Mouse (Mus musculus) cerebellum, adult (tissue): ENCODE results near the gene Immp2l.

Source experiments
- ATAC-seq: cut with Nextera tagmentation; 2 replicates; pipeline ENCODE4 v1.9.2; 2017; ENCODE audit warnings: mild to moderate bottlenecking, moderate library complexity, mixed read lengths; ENCODE audit not compliant: insufficient number of reproducible peaks, low FRiP score, low TSS enrichment

The Immp2l gene

DNA sequence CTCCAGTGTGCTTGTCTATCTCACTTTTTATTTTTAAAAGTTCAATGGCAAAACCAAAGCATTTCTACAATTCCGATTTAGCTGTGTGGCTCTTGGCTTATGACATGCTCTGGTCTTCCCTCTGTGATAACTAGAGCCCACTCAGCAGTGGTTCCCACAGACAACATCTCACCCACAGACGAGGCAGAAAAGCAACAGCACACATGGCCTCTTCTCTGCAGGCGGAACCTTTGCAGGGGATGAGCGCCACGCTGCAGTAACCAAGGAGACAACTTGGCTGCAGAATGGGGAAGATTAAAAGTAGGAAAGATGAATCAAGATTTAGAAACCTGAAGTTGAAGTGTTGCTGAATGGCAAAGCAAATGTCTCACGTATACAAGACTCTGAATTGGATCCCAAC lies 597.5 kb downstream of the Immp2l start:
- ATAC-seq: no peak

DNA sequence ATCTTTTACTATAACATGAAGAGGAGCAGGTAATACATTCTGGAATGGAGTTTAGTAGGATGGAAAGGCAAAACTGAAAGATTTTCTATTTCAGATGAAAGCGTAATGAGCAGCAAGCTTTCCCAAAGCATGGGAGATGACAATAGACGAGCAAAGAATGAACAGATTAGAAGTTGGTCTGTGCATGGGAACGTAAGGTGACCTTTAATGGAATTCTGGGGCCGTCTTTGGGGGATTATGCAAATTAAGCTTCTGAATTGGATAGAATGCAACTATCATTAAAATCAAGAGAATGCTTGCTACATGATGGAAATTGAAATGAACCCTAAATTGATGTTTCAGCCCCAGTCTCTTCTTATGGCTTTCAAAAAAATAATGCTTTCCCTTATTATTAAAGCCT lies 619.4 kb downstream of the Immp2l start:
- no peak for ATAC-seq

DNA sequence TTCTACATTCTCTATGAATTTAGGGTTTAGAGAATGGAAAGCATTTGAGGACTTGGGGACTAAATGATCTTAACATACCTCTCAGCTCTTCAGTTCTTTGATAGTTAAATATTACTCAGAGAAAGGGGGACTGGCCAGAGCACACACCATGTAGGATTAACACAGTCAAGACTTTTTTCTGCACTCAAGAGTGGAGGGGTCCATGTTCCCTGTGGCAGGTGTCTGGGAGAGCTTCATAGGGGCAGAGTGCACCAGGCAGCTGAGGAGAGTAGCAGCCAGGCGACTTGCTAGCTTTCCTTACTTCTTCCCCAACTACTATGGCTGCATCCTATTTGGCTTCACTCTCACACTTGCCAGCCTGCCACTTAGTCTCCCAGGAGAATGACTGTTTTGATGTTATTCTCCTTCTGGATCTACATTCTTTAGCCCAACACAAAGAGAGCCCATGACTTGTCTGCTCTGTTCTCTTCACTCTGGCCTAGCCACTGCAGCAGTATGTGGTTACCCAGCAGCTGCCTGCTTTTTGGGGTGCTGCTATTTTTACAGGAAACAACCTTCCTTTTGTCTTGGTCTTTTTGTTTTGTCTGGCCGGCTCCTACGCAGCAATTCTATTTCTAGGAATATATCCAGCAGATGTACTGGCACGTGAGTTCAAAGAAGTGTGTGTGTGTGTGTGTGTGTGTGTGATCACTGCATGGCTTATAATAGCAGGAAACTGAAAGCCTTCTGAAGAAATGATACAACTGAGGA lies 621.1 kb downstream of the Immp2l start:
- ATAC-seq: no peak

DNA sequence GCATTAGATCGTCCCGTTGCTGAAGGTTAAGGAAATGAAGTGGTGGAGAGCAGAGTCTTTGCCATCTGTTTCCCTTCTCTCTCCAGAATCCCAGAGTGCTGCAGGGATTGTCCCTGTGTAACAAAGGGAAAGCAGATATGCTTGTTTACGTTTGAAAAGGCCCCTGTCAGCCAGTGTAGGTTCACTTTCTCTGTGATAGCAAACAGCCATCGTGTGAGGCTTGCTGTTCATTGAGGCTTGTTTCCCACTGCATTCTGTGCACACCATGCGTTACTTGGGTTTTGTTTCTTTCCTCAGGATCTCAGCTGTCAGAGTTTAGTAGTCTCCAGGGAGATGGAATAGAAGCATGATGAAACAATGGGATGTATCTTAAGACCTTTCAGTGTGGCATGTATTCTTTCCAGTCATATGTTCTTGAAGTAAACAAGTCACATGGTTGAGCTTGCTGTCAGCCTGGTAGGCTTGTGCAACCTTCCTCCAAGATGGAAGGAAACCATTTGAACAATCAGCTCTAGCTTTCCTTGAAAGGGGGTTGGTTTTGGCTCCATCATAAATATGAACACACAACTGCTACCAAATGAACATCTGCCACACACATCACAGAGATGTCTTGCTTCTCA lies 623.2 kb downstream of the Immp2l start:
- ATAC-seq: peak; percentile 62

DNA sequence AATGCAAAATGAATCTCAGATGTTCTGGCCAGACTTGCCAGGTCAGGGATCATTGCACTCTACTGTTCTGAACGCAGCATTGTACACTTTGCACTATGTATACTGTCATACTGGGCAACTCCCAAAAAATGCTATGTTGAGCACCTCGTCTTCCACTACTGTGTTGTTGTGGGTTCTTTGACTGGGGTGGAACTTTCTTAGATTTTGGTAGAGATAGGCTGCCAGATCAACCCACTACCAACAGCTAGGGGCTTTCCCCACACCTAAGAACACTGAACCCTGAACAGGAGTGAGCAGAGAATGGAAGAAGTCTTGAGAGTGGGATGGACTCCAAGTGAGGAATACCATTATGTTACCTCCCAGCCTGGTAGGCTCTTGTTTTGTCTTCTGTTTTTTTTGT lies 623.8 kb downstream of the Immp2l start:
- ATAC-seq: no peak

DNA sequence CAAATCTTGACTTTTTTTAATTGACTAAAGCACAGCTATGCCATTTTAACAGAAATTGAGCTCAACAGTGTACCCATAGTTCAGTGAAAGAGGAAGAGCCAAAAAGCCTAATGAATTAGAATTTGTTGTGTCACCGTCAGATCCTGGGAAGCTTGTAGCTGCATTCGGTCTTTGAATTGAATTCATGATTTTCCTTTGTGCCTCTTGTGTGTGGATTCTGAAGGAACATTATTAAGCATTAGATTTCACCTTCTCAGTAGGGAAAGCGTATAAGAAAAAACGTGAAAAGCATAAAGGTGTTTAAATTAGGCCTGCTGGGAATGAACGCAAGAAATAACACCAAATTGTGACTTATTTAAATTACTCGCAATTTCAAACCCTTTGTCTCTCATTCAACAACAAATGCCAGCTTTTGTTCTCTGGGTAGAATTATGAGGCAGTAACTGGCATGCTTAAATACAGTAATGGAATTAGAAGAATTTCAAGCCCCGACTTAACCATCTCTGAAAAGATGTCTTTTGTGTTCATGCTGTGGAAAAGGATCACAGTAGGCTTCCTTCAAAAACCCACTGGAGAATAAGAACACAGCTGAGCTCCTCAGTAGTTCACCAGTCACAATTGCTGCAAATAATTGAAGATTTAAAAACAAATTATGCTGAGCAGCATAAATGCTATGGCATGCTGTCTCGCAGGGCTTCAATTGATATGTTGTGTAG lies 626.1 kb downstream of the Immp2l start:
- no peak for ATAC-seq

DNA sequence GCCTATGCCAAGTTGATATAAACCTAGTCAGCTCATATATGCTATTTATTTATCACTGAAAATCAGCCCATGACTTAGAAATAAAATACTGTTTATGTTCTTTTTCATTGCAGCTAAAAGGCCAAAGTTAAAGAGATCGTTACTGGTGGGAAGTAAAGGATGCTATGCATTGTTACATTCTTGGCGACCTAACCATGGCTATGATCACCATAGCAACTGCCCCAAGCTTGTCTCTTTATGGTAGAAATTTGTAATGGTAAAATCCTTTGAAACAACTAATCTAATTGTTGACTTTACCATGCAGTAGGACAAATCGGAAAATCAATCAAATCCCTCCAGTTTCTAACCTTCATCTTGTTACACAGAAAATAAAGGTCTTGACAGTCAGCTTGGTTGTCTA lies 644.4 kb downstream of the Immp2l start:
- no peak for ATAC-seq

DNA sequence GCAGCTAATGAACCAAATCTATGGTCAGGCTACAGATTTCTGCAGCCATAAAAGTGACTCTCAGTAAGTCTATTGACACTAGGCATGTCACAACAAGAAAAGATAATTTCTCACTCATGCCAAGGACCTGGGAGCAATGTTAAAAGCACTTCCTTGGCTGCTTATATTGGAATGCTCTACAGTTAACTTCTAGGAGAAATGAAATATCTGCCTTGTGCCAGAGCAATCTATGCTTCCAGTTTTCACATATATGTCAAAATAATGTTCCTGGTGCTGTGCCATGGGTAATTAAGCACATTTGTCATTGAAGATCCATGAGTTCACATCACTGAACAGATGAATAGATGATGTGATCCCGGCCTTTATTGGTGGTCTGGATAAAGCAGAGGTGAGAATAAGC lies 645.6 kb downstream of the Immp2l start:
- ATAC-seq: no peak

DNA sequence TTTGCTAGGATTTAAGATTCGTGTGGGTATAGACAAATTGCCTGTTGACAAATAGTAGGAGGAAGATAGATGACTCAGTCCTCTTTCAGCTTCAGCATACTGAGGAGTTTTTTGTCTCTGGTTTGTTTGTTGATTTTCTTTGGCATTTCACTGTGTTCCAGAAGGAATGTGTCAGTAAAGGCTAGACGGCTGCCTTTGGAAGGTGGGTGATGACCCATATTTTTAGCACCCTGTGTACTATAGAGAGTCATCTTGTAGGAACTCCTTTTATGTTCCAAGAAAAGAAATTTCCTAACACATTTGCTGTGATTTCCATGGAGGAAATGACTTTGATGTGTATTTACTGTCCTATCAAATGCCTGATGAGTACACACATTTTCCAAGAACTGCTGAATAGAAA lies 651.0 kb downstream of the Immp2l start:
- ATAC-seq: no peak

DNA sequence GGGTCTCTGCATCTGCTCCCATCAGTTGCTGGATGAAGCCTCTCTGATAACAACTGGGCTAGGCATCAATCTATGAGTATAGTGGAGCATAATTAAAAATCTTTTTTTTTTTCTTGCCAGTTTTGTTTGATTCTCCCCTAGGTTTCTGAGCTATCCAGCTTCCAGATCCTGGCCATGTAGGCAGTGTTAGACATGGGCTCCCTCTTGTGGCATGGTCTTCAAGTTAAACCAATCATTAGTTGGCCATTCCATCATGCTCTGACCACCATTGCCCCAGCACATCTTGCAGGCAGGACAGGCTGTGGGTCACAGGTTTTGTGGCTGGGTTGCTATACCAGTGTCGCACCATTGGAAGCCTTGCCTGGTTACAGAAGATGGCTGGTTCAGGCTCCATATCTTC lies 656.3 kb downstream of the Immp2l start:
- no peak for ATAC-seq

DNA sequence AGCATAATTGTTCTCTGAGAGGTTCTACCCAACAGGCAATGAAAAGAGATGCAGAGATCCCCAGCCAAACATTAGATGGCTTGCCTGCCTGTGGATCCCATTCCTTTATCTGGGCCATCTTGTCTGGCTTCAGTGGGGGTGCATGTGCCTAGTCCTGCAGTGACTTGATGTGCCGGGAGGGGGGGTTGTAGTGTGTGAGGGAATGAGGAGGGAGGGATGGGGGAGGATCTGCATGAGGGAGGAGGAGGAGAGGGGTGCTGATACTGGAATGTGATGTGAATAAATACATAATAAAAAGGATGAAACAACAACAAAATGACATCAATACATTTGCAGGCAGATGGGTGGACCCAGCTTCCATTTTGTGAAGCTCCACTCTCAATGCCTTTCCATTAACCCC lies 658.3 kb downstream of the Immp2l start:
- ATAC-seq: no peak

DNA sequence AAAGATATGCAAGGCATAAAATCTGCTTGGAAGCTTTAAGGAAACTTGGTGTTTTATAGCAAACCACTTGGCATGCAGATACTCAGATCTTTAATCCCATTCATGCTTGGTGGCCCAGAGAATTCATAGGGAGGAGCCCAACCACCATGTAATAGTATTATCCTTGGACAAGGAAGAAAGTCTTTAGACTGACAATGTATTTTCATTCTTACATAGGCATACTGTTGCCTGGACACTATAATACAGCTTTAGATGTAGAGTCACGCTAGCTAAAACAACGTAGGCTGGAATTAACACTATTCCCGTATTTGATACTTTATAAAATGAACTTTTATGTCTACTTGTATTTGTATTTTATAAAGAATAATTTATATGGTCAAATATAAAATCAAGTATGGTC lies 665.9 kb downstream of the Immp2l start:
- ATAC-seq: no peak

DNA sequence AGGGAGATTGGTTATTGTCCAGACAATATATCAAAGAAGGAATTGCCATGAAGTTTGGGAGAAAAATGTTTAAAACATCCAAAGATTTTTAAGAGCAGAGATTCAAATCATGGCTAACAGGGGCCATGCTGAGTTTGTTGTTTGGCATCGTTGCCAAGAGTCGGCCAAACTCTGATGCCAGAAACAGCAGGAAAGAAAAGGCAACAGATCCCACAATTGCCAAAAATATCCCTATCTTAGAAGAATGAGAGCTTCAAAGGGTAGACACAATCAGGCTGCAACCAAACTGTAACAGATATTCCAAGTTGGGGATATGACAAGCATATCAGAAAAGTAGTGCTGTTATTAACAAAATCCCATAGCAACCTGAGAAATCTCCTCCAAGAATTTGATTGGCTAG lies 686.7 kb downstream of the Immp2l start:
- ATAC-seq: peak; percentile 87

DNA sequence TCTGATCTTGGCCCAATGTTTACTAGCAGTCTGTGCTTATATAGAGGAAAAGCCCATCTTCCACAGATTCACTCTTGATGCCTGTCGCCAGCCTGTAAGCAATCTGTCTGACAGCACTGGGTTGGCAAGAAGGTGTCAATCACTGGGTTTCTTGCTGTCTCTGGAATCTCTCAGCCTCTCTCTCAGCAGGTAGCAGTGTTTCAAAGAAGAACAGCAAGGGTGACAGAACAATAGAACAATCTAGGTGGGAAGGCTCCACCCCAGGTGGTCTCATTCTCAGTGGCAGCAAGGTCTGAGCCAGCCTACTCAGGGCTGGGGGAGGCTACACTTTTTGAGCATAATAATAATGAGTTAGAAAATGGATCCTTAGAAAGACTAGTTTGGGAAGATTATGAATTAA lies 693.1 kb downstream of the Immp2l start:
- ATAC-seq: no peak

DNA sequence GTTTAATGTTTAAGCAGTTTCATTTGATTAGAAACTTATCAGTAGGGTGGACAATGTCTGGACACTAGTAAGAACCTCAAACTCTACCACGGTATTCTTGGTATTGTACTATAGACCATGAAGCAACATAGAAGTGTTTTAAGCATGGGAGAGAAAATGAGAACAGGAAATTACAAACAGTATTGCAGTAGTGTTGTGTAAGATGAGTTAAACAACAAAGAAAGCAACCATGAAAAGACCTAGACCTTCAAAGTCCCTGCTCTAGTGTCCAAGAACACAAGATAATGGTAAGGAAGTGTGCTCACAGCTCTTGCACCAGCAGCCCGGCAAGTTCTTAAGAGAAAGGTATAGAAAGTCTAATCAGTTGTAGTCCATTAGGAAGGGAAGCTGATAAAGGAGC lies 700.7 kb downstream of the Immp2l start:
- ATAC-seq: no peak

DNA sequence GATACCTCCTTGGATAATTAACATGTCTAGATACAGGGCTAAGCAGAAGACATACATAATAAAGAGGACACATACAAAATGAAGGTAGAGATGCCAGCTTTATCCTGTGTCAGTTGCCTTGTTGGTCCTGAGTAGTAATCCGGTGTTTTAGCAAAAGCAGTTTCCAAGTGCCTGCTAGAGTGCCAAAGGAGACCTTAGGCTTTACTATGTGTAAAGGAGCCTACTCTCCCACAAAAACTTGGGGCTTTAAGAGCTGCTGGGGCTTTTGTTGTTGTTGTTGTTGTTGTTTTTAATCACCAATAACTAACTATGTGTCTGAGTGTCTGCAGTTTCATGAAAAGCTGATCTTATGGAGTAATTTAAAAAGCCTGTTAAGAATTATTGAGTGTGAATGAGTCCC lies 702.8 kb downstream of the Immp2l start:
- ATAC-seq: no peak

DNA sequence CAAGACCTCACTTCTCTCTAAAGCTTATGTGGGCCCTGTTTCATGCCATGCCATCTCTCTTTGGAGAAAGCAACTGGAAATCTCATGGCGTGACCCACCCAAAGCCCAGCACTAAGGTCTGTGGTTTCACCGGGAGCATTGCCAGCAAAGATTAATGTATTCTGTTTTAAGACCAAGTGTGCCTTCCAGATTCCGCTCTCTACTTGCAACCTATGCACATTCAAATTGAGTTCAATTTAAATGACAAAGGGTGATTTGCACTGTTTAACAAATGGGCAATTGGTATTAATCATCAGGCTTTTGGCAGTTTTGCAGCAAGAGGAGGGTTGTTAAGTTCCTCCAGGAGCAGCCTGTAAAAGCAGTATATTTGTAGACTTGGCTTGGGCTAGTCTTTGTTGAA lies 703.3 kb downstream of the Immp2l start:
- ATAC-seq: no peak

DNA sequence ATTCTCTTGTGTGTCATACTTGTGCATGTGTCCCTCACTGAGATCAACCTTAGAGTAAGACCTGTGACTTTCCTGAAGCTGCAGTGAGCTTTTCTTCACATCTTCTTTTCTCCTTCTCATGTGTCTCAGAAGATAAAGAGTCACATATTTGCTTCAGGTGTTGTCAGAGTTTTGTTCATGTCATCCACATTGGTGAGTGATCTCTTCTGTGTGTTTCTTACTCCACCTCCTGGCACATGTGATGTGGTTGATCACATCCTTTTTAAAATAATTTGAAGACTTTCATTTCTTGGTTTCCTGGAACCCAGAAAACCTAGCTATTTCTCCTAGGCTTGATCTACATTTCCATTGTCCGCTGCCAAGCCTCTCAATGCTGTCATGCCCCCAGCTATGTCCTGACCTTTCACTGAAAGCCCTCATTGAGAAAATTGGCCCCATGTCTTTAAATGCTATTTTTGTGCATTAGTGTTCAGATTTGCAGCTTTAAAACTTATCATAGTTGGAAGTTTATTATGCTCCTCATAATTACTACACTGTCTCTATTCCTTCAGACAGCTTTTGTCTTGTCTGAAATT lies 704.0 kb downstream of the Immp2l start:
- no peak for ATAC-seq

DNA sequence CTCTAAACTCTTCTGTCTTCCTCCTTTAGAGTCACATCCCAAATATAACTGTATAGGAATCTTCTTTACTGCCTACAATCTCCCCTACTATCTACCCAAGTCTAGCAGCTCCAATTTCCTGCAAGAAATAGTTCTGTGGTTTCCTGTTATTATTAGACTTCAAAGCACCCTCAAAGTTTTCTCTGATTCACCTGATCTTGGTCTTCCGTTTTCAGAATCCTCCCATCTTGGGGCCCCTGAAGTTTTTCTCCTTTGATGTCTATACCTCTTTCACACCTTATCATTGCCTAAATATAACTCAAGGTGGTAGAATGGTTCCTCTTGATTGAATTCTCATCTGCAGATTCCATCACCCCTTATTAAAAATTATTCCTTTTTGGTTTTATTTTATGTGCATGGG lies 704.6 kb downstream of the Immp2l start:
- ATAC-seq: no peak

DNA sequence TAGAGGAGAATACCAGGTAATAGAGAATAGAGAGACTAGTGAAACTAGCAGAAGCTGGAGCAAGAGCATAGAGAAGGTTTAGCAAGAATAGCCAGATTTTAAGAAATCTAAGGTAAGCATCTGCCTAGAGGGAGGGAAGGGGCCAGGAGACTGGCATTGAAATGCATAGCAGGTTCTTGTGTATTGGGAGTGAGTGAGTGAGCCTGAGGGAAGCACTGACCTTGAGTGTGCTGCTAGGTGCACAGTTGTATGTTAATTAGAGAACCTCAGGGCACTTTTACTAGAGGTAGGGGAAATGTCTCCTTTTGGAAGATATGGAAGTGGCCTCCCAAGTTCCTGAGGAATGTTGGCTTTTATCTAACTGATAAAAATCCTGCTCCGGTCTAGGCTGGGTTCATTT lies 705.9 kb downstream of the Immp2l start:
- no peak for ATAC-seq

DNA sequence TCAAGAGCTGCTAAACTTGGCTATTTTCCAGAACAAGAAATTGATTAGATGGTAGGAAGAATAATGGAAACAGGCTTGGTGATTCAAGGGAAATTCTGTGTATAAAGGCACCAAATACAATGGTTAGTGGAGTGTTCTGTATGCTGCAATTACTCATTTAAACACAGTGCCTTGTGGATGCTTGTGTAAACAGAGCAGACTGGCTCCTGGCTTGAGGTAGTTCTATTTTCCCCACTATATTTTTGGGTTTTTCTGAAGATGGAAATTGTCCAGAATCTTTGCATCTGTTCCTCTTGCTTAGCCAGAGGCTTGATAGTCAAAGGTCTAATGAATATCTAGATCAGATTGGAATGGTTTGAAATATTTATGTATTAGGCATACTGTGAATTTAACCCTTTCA lies 709.3 kb downstream of the Immp2l start:
- peak; percentile 80 for ATAC-seq
